Mouse (Mus musculus) Patski (cell line): Measurements from ENCODE around the gene Nkapl. TPM values are rescaled to one million over a fixed set of nuclear protein-coding genes. Genes with fewer than 3 reads are reported as not detected.
A peak's percentile ranks its signal among the peaks of the same experiment; 100 is the strongest.
"Not testable (repeated sequence)": the region's sequence is repeated elsewhere in the genome, so short reads cannot be mapped to it uniquely, and the experiment has no call there.

Experiments
- ATAC-seq: fragments of 100-300 bp; one replicate; pipeline ENCODE4 v1.8.0; 2021
- CTCF ChIA-PET: fragments of 350-600 bp; sonication (Branson Sonifier 250); formaldehyde crosslinking; loops from one replicate; lab custom pipeline; 2022; ENCODE audit warnings: inconsistent platforms; lab: Charles Lee
- POLR2A ChIA-PET: fragments of 350-600 bp; sonication (Branson Sonifier 250); formaldehyde crosslinking; loops from one replicate; lab custom pipeline; 2022; ENCODE audit warnings: antibody characterized with exemption, inconsistent platforms; lab: Charles Lee
- DNase-seq: peaks from one replicate; pipeline ENCODE4 v3.0.0-alpha.2; 2011; ENCODE audit warnings: low read depth, low spot score
- H3K27me3 ChIP-seq: fragments of 371-371 bp; one replicate; pipeline ENCODE4 v1.5.1; 2021
- CTCF ChIP-seq: fragments of 100-300 bp; IDR thresholded peaks from one replicate; pipeline ENCODE4 v1.5.1; 2021
- in situ Hi-C: fragments of 300-500 bp; cut with MboI; formaldehyde crosslinking; loops from 3 replicates; pipeline ENCODE4 v1.11.1; 2018; ENCODE audit warnings: low pct_unique_long_range_greater_than_20kb, mixed read lengths
- polyA plus RNA-seq: library from polyadenylated mRNA; unstranded; gene quantifications from one replicate; pipeline ENCODE4 v1.2.3, GENCODE M21; 2021

The Nkapl gene
- 0.42 TPM for polyA plus RNA-seq

DNA sequence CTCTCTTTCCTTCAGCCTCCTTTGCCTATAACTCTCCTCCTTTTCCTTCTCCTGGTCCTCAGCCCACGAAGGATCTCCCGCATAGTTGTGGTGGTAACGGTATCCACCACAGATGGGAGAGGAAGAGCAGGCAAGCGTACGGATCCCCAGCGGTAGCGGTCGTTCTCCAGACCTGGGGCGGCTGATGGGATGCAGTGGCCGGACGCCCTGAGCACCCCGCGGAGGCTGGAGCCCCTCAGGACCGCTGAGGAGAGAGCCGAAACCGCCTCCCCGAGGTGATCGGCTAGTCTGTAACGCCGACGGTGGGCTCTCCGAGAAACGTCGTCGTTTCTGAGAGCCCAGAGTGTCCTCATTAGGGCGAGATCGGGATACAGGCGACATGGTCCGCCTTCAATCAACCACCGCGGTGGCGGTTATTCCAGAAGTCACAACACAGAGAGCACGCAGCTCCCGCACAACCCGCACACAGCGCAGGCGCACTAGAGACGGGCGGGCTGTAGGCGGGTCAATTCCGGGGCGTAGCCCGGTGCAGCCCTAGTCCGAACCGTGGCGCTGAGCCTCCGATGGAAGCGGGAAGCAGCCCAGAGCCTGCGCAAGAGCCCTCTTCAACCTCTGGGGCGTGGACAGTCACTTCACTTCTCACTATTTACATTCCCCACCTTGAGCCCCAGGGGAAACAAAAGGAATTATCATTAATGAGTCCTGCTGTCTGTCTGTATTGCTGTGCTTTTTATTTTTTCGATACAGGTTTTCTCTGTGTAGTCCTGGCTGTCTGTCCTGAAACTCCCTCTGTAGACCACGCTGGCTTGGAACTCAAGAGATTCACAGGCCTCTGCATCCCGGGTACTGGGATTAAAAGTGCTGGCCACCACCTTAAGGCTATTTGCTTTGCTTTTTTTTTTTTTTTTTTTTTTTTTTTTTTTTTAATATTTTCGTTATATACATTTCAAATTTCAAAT, at the start of gene Nkapl:
Nkapl (minus strand) TSS at position 449 of the 959 bp plus-strand sequence.
- ATAC-seq: peak; percentile 93
- TF ChIP-seq CTCF: no peak
- in situ Hi-C loops: no loop called here
- H3K27me3 ChIP-seq: peaks cover 40% of the 10 kb centered on the region
- ChIA-PET CTCF (no interaction called here), POLR2A (no interaction called here)
- DNase-seq: no peak

GRCm38 (mm10) chr13:21506221-21506649, 37.9 kb upstream of the Nkapl start:
- in situ Hi-C loops: no loop called here
- no peak for TF ChIP-seq CTCF
- ATAC-seq (peak; percentile 99), DNase-seq (peak; percentile 47)
- CTCF ChIA-PET: interaction anchor here (0.7 to 1.2 kb wide), 2 partner anchors 26 to 53 kb away, joined by 3 read pairs; partner anchors contain the start of gene Zscan26
- peaks cover 8% of the 10 kb centered on the region for H3K27me3 ChIP-seq
- POLR2A ChIA-PET: interaction anchor here (1.2 kb wide), 1 partner anchor 12 kb away, joined by 3 read pairs; no protein-coding TSS in a partner anchor

DNA sequence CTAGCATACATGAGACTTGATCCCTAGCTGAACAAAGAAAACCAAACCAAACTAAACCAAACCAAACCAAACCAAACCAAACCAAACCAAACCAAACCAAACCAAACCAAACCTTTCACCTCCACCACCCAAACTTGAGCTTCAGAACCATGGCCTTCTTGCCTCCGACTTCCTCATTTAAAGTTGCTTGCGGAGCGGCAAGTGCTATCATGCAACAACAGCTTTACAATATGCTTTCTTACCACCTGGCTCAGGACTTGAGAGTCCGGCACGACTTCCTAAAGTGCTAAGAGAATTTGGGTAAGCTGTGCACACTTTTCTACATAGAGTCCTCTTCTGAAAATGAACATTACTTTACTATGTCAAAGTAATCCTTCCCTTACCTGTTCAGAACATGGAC, 34.0 kb upstream of the Nkapl start:
- CTCF ChIA-PET: interaction anchor here (1.2 to 1.5 kb wide), 2 partner anchors 11 to 22 kb away, joined by 3 to 5 read pairs; no protein-coding TSS in a partner anchor
- in situ Hi-C loops: no loop called here
- DNase-seq (no peak), ATAC-seq (no peak)
- TF ChIP-seq CTCF: no peak
- POLR2A ChIA-PET: no interaction called here
- H3K27me3 ChIP-seq: peaks cover 20% of the 10 kb centered on the region

DNA sequence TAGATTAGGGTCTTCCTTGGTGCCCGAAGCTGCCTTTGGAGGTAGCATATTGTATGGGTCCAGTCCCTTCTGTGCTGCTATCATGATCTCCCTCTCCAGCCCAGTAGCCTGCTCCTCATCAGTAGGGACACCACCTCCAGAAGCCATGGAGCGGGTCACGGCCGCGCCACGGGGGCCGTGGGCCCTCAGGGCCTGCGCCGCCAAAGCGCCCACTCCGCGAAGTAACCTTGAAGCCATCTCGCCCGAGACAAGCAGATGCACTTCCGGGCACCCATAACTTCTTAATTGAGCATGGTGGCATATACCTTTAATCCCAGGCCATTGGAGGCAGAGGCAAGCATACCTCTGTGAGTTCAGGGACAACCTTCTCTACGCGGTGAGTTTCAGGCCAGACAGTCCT, 32.9 kb upstream of the Nkapl start, which contains the start of gene Gm11273:
Gm11273 (minus strand) TSS at position 237 of the 400 bp plus-strand sequence.
- CTCF ChIA-PET, in situ Hi-C loops, DNase-seq, ATAC-seq, POLR2A ChIA-PET: not testable (repeated sequence)
- H3K27me3 ChIP-seq: peaks cover 20% of the 10 kb centered on the region

- ChIA-PET CTCF (no interaction called here), POLR2A (no interaction called here)
- ATAC-seq (no peak), DNase-seq (no peak)
- no peak for TF ChIP-seq CTCF
- in situ Hi-C loops: no loop called here
- H3K27me3 ChIP-seq: peaks cover 15% of the 10 kb centered on the region
Measured at GRCm38 (mm10) chr13:21495080-21495479, 26.8 kb upstream of the Nkapl start, which contains the start of gene AK157302. AK157302 (plus strand) TSS chr13:21495223.

DNA sequence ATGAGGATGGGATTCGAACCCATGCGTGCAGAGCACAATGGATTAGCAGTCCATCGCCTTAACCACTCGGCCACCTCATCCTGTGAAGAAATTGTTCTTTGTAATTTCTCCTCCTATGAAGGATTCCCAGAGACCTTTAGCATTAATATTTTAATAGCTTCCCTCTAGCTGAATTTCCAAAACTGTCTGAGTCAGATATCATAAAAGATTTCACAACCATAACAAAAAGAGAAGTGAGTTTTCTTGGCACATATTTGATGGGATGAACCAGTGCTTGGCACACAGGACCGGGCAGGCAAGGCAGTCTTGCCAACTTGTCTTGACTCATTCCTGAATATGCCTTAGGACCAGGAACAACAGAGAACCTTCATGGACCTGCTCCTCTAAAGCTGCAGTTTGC, 24.5 kb upstream of the Nkapl start:
- DNase-seq (no peak), ATAC-seq (no peak)
- peaks cover 8% of the 10 kb centered on the region for H3K27me3 ChIP-seq
- in situ Hi-C loops: no loop called here
- no peak for TF ChIP-seq CTCF
- ChIA-PET CTCF (no interaction called here), POLR2A (no interaction called here)

DNA sequence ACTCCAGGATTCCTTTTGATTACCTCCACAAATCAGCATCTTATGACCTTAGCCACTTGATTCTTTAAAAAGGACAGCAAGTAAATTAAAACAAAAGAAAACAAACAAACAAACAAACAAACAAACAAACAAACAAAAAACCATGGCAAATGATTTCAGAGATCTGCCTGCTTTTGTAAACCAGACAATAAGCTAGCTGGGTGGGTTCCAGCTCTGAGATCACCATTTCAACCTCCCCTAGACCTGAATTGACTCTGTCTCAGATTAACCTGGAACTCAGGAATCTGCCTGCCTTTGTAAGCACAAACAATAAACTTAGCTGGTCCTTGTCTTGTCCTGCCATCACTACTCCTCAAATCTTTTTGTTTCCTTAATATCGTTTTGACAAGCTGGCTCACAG, 18.6 kb upstream of the Nkapl start:
- ChIA-PET CTCF (no interaction called here), POLR2A (no interaction called here)
- no peak for ATAC-seq
- H3K27me3 ChIP-seq: peaks cover 4% of the 10 kb centered on the region
- no peak for DNase-seq
- no peak for TF ChIP-seq CTCF
- in situ Hi-C loops: no loop called here

GRCm38 (mm10) chr13:21478759-21479670, 10.7 kb upstream of the Nkapl start, which contains the start of the genes Zkscan4 and Gm10065:
Zkscan4 (plus strand) TSS chr13:21478907.
Gm10065 (minus strand) TSS chr13:21479441.
- H3K27me3 ChIP-seq, POLR2A ChIA-PET, in situ Hi-C loops: not testable (repeated sequence)
- CTCF ChIA-PET: interaction anchor here (0.9 kb wide), 1 partner anchor 16 kb away, joined by 3 read pairs; no protein-coding TSS in a partner anchor
- DNase-seq (peak; percentile 4), ATAC-seq (peak; percentile 89)

DNA sequence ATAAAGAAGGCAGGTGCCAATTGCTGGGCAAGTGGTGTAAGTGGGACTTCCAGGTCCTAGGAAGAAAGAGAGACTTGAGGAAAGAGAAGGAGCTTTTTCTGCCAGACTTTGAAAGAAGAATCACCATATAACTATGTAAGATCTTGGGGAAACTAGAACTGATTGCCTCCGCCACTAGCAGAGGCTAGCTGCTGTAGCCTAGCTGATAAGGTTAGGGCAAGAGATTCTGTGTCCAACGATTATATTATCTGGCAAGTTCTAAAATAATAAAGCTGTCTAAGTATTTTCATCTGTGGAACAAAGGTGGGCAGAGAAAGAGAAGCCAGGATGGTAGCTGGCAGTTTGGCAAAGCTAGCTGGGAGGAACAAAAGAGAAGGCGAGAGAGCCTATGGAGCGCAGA, 4.1 kb upstream of the Nkapl start:
- ChIA-PET POLR2A (no interaction called here), CTCF (no interaction called here)
- peaks cover 22% of the 10 kb centered on the region for H3K27me3 ChIP-seq
- no peak for ATAC-seq
- in situ Hi-C loops: no loop called here
- DNase-seq: no peak
- no peak for TF ChIP-seq CTCF

DNA sequence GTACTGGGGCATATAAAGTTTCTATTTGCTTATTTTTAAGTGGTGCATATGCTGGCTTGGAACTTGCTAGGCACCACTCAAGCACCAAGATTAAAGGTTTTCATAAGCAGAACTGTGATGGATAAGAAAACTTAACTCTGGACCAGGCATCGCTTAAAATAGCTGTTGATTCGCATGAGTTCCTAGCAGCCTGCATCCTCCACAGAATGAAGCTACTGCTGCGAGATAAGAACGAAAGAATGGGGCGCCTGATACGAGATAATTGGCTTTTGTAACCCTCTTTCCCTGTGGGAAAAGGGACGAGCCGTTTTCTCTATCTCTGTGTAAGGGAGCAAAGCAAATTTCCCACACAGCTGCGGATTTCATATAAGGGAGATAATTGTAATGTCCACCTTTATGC, 788 bp upstream of the Nkapl start:
- ATAC-seq: no peak
- no peak for TF ChIP-seq CTCF
- POLR2A ChIA-PET: no interaction called here
- peaks cover 40% of the 10 kb centered on the region for H3K27me3 ChIP-seq
- DNase-seq: no peak
- in situ Hi-C loops: no loop called here
- CTCF ChIA-PET: no interaction called here
